Mouse (Mus musculus) kidney, postnatal 10 days (tissue): ENCODE results near the gene Zfp423.

Experiments used
- DNase-seq: peaks from one replicate; pipeline ENCODE4 v3.0.0; 2021; ENCODE audit warnings: mixed read lengths

Gene Zfp423

GRCm38 (mm10) chr8:87802571-87802970, 156.8 kb downstream of the Zfp423 start:
- DNase-seq = no peak

- DNase-seq = no peak
Measured at GRCm38 (mm10) chr8:87800121-87800520, 159.3 kb downstream of the Zfp423 start.

GRCm38 (mm10) chr8:87796234-87796633, 163.2 kb downstream of the Zfp423 start:
- peak; percentile 50 for DNase-seq

GRCm38 (mm10) chr8:87794639-87795038, 164.8 kb downstream of the Zfp423 start:
- no peak for DNase-seq

GRCm38 (mm10) chr8:87791103-87791502, 168.3 kb downstream of the Zfp423 start:
- no peak for DNase-seq

GRCm38 (mm10) chr8:87784641-87785439, 174.6 kb downstream of the Zfp423 start:
- DNase-seq = no peak

- DNase-seq = no peak
Measured at GRCm38 (mm10) chr8:87784227-87784626, 175.2 kb downstream of the Zfp423 start.

- DNase-seq = peak; percentile 56
Measured at GRCm38 (mm10) chr8:87783198-87783597, 176.2 kb downstream of the Zfp423 start.

GRCm38 (mm10) chr8:87777586-87777985, 181.8 kb downstream of the Zfp423 start:
- DNase-seq = no peak

- no peak for DNase-seq
Measured at GRCm38 (mm10) chr8:87775889-87776288, 183.5 kb downstream of the Zfp423 start.

- no peak for DNase-seq
Measured at GRCm38 (mm10) chr8:87774966-87775365, 184.4 kb downstream of the Zfp423 start.

GRCm38 (mm10) chr8:87772894-87773502, 186.4 kb downstream of the Zfp423 start:
- DNase-seq = no peak

- no peak for DNase-seq
Measured at GRCm38 (mm10) chr8:87767882-87768281, 191.5 kb downstream of the Zfp423 start.

GRCm38 (mm10) chr8:87765276-87765675, 194.1 kb downstream of the Zfp423 start:
- DNase-seq = no peak

GRCm38 (mm10) chr8:87758750-87759149, 200.6 kb downstream of the Zfp423 start:
- DNase-seq = peak; percentile 53

GRCm38 (mm10) chr8:87754853-87755252, 204.5 kb downstream of the Zfp423 start:
- no peak for DNase-seq

- peak; percentile 40 for DNase-seq
Measured at GRCm38 (mm10) chr8:87753636-87754035, 205.8 kb downstream of the Zfp423 start.

- peak; percentile 64 for DNase-seq
Measured at GRCm38 (mm10) chr8:87753148-87753547, 206.2 kb downstream of the Zfp423 start.

GRCm38 (mm10) chr8:87752710-87753109, 206.7 kb downstream of the Zfp423 start:
- peak; percentile 40 for DNase-seq

GRCm38 (mm10) chr8:87747582-87747981, 211.8 kb downstream of the Zfp423 start:
- DNase-seq = peak; percentile 60

GRCm38 (mm10) chr8:87747142-87747541, 212.3 kb downstream of the Zfp423 start:
- DNase-seq = peak; percentile 14

GRCm38 (mm10) chr8:87746072-87746471, 213.3 kb downstream of the Zfp423 start:
- DNase-seq = peak; percentile 83

GRCm38 (mm10) chr8:87745125-87745698, 214.2 kb downstream of the Zfp423 start:
- DNase-seq = peak; percentile 18

GRCm38 (mm10) chr8:87744556-87744955, 214.8 kb downstream of the Zfp423 start:
- no peak for DNase-seq
